ENCODE assay signal across 8 mouse cellular contexts in the genomic region with DNA sequence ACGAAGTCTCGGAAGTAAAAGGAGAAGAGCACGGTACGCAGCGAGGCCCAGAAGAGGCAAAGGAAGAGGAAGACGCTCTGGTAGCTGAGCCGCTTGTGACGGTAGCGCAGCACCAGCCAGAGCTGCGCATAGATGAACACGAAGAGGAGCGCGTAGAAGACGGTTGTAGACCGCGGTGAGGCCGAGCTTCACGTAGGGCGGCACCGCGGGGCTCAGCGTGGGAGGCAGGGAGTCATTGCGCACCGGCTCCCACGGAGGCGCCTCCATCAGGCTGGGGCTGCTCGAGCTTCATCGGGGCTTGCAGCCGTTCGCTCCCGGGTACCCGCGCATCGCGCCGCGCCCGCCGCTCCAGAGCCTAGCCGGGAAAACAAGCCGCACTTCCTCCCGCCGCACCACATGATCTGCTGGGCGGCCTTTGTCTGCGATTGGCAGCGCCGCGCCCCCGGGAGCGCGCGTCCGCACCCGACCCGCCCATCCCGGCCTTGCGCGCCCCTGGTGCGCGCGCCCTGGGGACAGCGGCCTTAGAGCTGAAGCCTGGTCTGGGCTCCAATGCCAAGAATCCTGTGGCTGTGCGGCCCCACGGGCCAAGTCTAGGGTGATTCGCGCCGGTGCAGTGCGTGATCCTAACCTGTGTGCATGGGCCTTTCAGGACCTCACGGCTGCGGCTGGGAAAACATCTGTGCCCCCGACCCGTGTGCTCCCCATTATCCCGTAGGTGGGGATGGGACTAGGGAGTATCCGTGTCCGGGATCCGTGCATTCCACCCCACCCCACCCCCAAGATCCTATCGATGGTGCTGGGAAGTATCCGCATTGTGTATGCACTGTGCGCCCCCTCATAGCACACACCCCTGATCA.
A peak's percentile ranks its signal among the peaks of the same experiment; 100 is the strongest.
DNase-seq lines count a peak whose midpoint lies in the region; ATAC-seq and TF ChIP-seq lines count a peak whose summit lies in the region.
"Not testable (repeated sequence)": the region's sequence is repeated elsewhere in the genome, so short reads cannot be mapped to it uniquely, and the experiment has no call there.

No protein-coding gene starts in this region.

- intact Hi-C loops in gastrocnemius, adult 2 months (cut with DNase I) = not testable (repeated sequence)

- not testable (repeated sequence) for H3K36me3 ChIP-seq in hindbrain, embryonic 16.5 days (ENCODE audit: control insufficient read depth, insufficient read depth, low read length)

- WGBS in hindbrain, embryonic 16.5 days = 0% methylated on average over 17 of the region's 79 CpGs

- ATAC-seq in common myeloid progenitor, adult 5-6 weeks (replicated peaks; ENCODE audit: low read depth, poor library complexity, severe bottlenecking) = peak; percentile 76
- peak; percentile 93 for ATAC-seq in hindbrain, embryonic 16.5 days

- H3K4me1 ChIP-seq in hindbrain, embryonic 16.5 days (ENCODE audit: control insufficient read depth, insufficient read depth, low read depth, low read length) = not testable (repeated sequence)

- peak overlapping the region; percentile 72 for H3K4me3 ChIP-seq in gastrocnemius, adult 2 months
- H3K4me3 ChIP-seq in hindbrain, embryonic 16.5 days (ENCODE audit: low read length) = peak overlapping the region; percentile 46

- not testable (repeated sequence) for H3K27me3 ChIP-seq in hindbrain, embryonic 16.5 days (replicated peaks; ENCODE audit: control insufficient read depth, insufficient read depth, low read length)

- TF ChIP-seq CTCF in gastrocnemius, adult 2 months (IDR thresholded peaks at IDR 0.05) = not testable (repeated sequence)

- H3K4me2 ChIP-seq in hindbrain, embryonic 16.5 days (ENCODE audit: low read length) = peak overlapping the region; percentile 54

- H3K9ac ChIP-seq in hindbrain, embryonic 16.5 days (ENCODE audit: low read depth, low read length) = peak overlapping the region; percentile 65

- H3K27ac ChIP-seq in gastrocnemius, adult 2 months = peak overlapping the region; percentile 66
- H3K27ac ChIP-seq in hindbrain, embryonic 16.5 days (ENCODE audit: low read depth, low read length) = peak overlapping the region; percentile 66; the same call in 1 of the 2 replicates

- peak; percentile 6 for DNase-seq in T-cell, adult 2 months (ENCODE audit: low spot score)
- peak; percentile 80 for DNase-seq in gastrocnemius, adult 2 months
- DNase-seq in left cerebral cortex, adult 18-20 months (ENCODE audit: low spot score in 2 of 2) = peak; percentile 59 to 79
- DNase-seq in lung, postnatal 25 days (ENCODE audit: low spot score) = peak; percentile 79
- DNase-seq in retina, embryonic 14.5 days (ENCODE audit: low spot score) = peak; percentile 52
- peak; percentile 62 for DNase-seq in thymus, postnatal 4 days

- not testable (repeated sequence) for H3K9me3 ChIP-seq in hindbrain, embryonic 16.5 days (ENCODE audit: control insufficient read depth, low read length)

Comparison
In these comparisons a context has a peak if more than half of its experiments do, and no peak if none do; other contexts are left out.
1. Peak in every context shown above with its lines: DNase-seq, ATAC-seq, H3K4me3 ChIP-seq and H3K27ac ChIP-seq.
2. DNase-seq: peak in every context shown above with its lines; median percentile 80 in gastrocnemius, adult 2 months; 79 in lung, postnatal 25 days; 69 in left cerebral cortex, adult 18-20 months; 62 in thymus, postnatal 4 days; 52 in retina, embryonic 14.5 days; 6 in T-cell, adult 2 months.